Mouse (Mus musculus) liver, embryonic 15.5 days (tissue): Measurements from ENCODE around the gene Rnf144b. TPM values are rescaled to one million over a fixed set of nuclear protein-coding genes. Genes with fewer than 3 reads are reported as not detected.

Experiments
- ATAC-seq: fragments of 200-750 bp; cut with Nextera tagmentation; 2 replicates; pipeline ENCODE4 v1.8.0; 2017; ENCODE audit warnings: moderate number of reproducible peaks, mild to moderate bottlenecking, moderate library complexity; ENCODE audit not compliant: insufficient read depth
- H3K27ac ChIP-seq: fragments of 300-500 bp; sonication (generic); replicated peaks from 2 replicates; pipeline ENCODE4 v1.5.1; 2015; ENCODE audit warnings: mild to moderate bottlenecking, inconsistent platforms
- H3K27me3 ChIP-seq: fragments of 300-500 bp; sonication (generic); 2 replicates; pipeline ENCODE4 v1.6.1; 2015; ENCODE audit warnings: mild to moderate bottlenecking, inconsistent platforms
- H3K36me3 ChIP-seq: fragments of 300-500 bp; sonication (generic); replicated peaks from 2 replicates; pipeline ENCODE4 v1.6.1; 2015; ENCODE audit warnings: moderate library complexity, mild to moderate bottlenecking, inconsistent platforms
- H3K4me1 ChIP-seq: fragments of 300-500 bp; sonication (generic); replicated peaks from 2 replicates; pipeline ENCODE4 v1.6.1; 2015; ENCODE audit warnings: inconsistent platforms
- H3K4me2 ChIP-seq: fragments of 300-500 bp; sonication (generic); 2 replicates; pipeline ENCODE4 v1.6.1; 2015; ENCODE audit warnings: moderate library complexity, mild to moderate bottlenecking, inconsistent platforms
- H3K4me3 ChIP-seq: fragments of 300-500 bp; sonication (generic); replicated peaks from 2 replicates; pipeline ENCODE4 v1.5.1; 2015; ENCODE audit warnings: mild to moderate bottlenecking, inconsistent platforms
- H3K9ac ChIP-seq: fragments of 300-500 bp; sonication (generic); 2 replicates; pipeline ENCODE4 v1.6.1; 2015; ENCODE audit warnings: moderate library complexity, mild to moderate bottlenecking, inconsistent platforms
- H3K9me3 ChIP-seq: fragments of 300-500 bp; sonication (generic); replicated peaks from 2 replicates; pipeline ENCODE4 v1.6.1; 2016; ENCODE audit warnings: inconsistent platforms
- WGBS: fragments of 180-500 bp; shearing (Covaris S2); methylation state at CpG from one replicate; pipeline ENCODE4 v1.1.7; 2015; ENCODE audit warnings: mixed read lengths; ENCODE audit not compliant: insufficient replicate concordance; 5-methylcytosine and 5-hydroxymethylcytosine counted together
- polyA plus RNA-seq: library from polyadenylated mRNA; unstranded; fragments of >200 nt; fragmentation: Nextera tagmentation; extraction: Ambion mirVana; gene quantifications from 2 replicates; pipeline ENCODE4 v1.2.1, GENCODE M21; 2015

Gene Rnf144b
- polyA plus RNA-seq, 1 experiment from 2014 or later = 1.8 TPM

DNA sequence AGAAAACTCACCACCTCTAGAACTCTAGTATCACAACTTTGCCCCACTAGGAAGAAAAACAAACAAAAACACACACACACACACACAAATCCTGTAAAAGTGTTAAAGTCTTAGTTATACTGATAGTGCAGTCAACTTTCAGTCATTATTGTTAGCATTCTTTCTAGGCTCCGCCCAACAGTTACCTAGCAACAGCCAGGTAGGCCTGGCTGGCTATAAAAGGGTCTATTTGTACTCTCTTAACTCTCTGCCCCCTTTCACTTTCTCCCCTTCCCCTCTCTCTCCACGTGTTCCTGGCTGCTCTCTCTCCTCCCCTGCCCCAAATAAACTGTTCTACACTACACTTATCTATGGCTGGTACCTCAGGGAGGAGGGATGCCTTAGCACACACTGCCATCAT lies 18.3 kb upstream of the Rnf144b start:
- WGBS = 21% methylated on average over 2 of the region's 2 CpGs
- H3K9ac ChIP-seq = peak overlapping the region; percentile 100
- peak overlapping the region; percentile 78 for H3K4me2 ChIP-seq
- peak overlapping the region; percentile 57; the same call in 1 of the 2 replicates for H3K27ac ChIP-seq
- H3K36me3 ChIP-seq = peaks cover 40% of the 10 kb centered on the region
- H3K4me3 ChIP-seq = peak overlapping the region; percentile 99
- H3K27me3 ChIP-seq = no peaks in the 10 kb centered on the region
- ATAC-seq = no peak
- peaks cover 44% of the 10 kb centered on the region for H3K4me1 ChIP-seq
- H3K9me3 ChIP-seq = no peaks in the 10 kb centered on the region

DNA sequence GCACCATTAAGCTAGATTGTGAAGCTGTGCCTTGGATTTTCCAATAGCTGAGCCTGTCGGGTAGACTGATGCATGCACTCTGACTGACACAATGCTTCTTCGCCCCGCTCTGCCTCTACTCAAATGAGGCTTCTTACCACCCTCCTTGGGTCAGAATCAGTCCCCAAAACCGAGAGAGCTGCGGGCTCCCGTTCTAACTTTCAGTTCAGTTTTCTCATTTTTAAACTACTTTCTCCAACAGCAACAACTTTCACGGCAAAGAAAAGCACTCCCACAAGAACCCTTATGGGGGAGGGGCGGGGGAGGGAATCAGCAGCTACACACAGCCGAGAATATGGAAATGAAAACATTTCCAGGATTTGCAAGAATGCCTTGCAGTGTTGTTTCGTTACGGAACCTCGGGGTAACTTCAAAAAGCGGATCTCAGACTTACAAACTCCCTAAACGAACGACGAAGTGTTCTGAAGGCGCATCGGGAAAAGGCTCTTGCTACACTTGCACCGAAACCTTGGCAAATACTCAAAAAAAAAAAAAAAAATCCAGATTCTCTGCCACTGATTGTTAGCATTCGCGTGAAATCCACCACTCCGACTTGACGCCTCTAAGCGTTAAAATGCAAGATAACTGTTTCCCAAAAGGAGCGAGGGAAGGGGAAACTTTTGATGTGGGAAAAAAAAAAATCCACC lies 17.5 kb upstream of the Rnf144b start:
- Histone ChIP-seq H3K36me3 (peaks cover 33% of the 10 kb centered on the region), H3K4me2 (peak overlapping the region; percentile 78), H3K9me3 (no peaks in the 10 kb centered on the region), H3K9ac (peak overlapping the region; percentile 100), H3K27me3 (no peaks in the 10 kb centered on the region), H3K4me1 (peaks cover 53% of the 10 kb centered on the region), H3K27ac (peak overlapping the region; percentile 100), H3K4me3 (peak overlapping the region; percentile 99)
- ATAC-seq = no peak
- under 1% methylated on average over 25 of the region's 25 CpGs for WGBS

DNA sequence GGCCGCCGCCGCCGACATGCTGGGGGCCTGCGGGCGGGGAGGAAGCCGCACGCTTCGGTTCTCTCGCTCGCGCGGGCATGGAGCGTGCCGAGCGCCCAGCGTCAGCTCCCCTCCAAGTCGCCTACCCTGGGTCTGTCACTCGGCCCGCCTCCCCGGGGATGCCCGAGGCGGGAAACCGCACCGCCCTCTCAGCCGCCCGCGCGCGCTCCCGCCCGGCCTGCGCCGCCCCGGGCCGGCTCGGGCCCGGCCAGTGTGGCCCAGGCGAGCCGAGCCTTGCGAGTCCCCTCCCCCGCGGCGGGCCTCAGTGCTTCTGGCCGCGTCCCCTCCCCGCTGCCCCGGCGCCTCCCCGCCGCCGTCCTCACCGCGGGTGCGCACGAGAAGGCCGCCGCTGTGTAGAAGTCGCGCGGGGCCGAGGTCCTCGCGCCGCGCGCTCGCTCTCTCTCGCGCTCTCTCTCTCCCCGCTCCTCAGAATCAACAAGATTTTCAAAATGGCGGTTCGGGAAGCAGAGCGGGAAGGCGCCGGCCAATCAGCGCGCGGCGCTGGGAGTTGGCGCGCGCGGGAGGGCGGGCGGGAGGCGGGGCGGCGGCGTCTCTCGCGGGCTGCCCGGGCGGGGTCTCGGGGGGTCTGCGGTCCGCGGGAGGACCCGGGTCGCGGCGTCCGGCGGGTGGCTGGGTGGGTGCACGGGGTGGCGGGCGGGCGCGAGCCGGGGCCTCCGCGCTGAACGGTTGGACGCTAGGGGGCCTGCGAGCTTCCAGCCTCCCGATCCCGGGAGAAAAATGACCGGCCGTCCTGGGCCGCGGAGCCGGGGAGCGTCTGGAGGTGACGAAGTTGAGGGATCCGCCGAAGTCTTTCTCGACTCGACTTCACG lies 16.5 kb upstream of the Rnf144b start, which contains the start of gene Dek:
Gene Dek, minus strand, starts transcription at position 491 of the 869 bp plus-strand sequence.
- peak; percentile 84 for ATAC-seq
- Histone ChIP-seq H3K9me3 (no peaks in the 10 kb centered on the region), H3K36me3 (peaks cover 25% of the 10 kb centered on the region), H3K4me2 (peak within 1 kb of the TSS; percentile 78), H3K9ac (peak within 1 kb of the TSS; percentile 100), H3K27ac (peak within 1 kb of the TSS; percentile 100), H3K4me1 (peaks cover 61% of the 10 kb centered on the region), H3K27me3 (no peaks in the 10 kb centered on the region), H3K4me3 (peak within 1 kb of the TSS; percentile 99)
- under 1% methylated on average over 120 of the region's 129 CpGs for WGBS

DNA sequence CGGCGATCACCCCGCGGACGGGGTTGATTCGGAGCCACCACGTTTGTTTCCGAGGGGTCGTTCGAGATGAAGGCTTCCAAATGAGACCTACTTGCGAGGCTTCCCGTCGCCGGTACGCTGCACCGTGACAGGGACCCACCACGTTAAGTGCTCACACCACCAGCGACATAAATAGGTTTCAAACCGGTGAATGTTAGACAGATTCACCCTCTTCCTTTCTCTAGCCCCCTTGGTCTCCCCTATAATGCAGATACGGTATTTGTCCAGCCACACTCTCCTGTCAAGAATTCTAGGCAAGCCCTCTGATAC lies 15.9 kb upstream of the Rnf144b start:
- Histone ChIP-seq H3K27ac (peak overlapping the region; percentile 100), H3K9ac (peak overlapping the region; percentile 100), H3K4me3 (peak overlapping the region; percentile 99), H3K36me3 (peaks cover 19% of the 10 kb centered on the region), H3K9me3 (no peaks in the 10 kb centered on the region), H3K27me3 (no peaks in the 10 kb centered on the region), H3K4me1 (peaks cover 62% of the 10 kb centered on the region), H3K4me2 (peak overlapping the region; percentile 78)
- no peak for ATAC-seq
- WGBS = 0% methylated on average over 20 of the region's 20 CpGs

DNA sequence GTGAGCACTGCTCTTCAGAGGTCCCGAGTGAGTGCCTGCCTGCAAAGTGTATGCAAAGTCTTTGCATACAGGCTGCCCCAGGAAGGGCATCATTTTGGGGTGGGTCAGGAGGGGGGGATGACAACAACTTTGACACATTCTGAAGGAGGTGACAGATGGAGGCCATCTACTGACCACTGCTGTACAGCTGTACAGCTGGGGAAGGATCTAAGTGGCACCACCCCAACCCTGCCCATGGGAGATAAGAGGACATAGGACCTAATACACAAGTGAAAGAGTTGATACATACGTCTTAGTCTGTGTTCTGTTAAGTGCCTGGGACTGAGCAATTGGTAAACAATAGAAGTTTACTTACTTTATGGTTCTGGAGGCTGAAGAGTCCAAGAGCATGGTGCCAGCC lies 13.2 kb upstream of the Rnf144b start:
- peak overlapping the region; percentile 100 for H3K27ac ChIP-seq
- ATAC-seq = peak; percentile 71
- H3K4me3 ChIP-seq = peak overlapping the region; percentile 36

DNA sequence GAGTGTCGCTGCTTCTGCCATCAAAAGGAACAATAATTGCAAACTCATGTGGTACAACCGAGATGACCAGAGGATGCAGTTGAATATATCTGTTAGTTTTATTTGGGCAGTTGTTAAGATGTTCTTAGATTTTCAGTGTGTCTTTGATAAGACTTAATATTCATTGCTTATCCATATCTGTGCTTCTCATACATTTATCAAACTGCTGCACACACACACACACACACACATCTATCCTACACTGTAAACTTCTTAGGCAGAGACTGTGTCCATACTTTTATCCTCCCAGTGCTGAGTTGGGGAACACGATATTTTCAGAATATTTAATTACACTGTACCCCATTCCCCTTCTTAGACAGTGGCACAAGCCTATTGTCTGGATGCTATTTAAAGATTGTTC lies 11.3 kb upstream of the Rnf144b start:
- ATAC-seq = peak; percentile 59
- peaks cover 84% of the 10 kb centered on the region for H3K4me1 ChIP-seq
- H3K4me2 ChIP-seq = peak overlapping the region; percentile 78
- peak overlapping the region; percentile 100 for H3K27ac ChIP-seq
- peak overlapping the region; percentile 41 for H3K9ac ChIP-seq
- H3K4me3 ChIP-seq = peak overlapping the region; percentile 25
- 35% methylated on average over 3 of the region's 3 CpGs for WGBS
- H3K27me3 ChIP-seq = no peaks in the 10 kb centered on the region
- H3K36me3 ChIP-seq = no peaks in the 10 kb centered on the region
- H3K9me3 ChIP-seq = no peaks in the 10 kb centered on the region

More for the DNA sequence above, 13.2 kb upstream of the Rnf144b start:
- Histone ChIP-seq H3K9me3 (no peaks in the 10 kb centered on the region), H3K9ac (peak overlapping the region; percentile 63), H3K36me3 (peaks cover 2% of the 10 kb centered on the region; the same call in 1 of the 2 replicates), H3K4me2 (peak overlapping the region; percentile 78), H3K27me3 (no peaks in the 10 kb centered on the region), H3K4me1 (peaks cover 74% of the 10 kb centered on the region)
- 26% methylated on average over 2 of the region's 2 CpGs for WGBS

DNA sequence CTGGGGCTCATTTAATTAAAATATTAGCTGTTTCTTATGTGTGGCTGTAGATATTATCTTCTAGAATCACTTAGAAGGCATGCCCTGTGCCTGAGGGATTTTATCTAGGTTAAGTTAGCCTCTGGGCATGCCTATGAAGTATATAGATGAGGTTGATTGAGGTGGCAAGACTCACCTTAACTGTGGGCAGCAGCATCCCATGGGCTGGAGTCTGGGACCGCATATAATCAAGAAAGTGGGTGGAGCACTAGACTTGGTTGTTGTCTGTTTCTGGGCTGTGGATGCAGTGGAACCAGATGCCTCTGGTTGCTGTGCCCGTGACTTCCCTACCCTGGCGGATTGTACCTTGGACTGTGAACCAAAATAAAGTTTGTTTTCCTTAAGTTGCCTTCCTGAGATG lies 10.4 kb upstream of the Rnf144b start:
- no peaks in the 10 kb centered on the region for H3K36me3 ChIP-seq
- ATAC-seq = 0 out of 2 replicates have a peak, but pooled peaks have one; percentile 23
- H3K9me3 ChIP-seq = no peaks in the 10 kb centered on the region
- 53% methylated on average over 3 of the region's 3 CpGs for WGBS
- peak overlapping the region; percentile 100 for H3K27ac ChIP-seq
- no peaks in the 10 kb centered on the region for H3K27me3 ChIP-seq
- peaks cover 90% of the 10 kb centered on the region for H3K4me1 ChIP-seq
- H3K4me2 ChIP-seq = peak overlapping the region; percentile 78
- peak overlapping the region; percentile 4; the same call in 1 of the 2 replicates for H3K4me3 ChIP-seq
- H3K9ac ChIP-seq = peak overlapping the region; percentile 22; the same call in 1 of the 2 replicates

DNA sequence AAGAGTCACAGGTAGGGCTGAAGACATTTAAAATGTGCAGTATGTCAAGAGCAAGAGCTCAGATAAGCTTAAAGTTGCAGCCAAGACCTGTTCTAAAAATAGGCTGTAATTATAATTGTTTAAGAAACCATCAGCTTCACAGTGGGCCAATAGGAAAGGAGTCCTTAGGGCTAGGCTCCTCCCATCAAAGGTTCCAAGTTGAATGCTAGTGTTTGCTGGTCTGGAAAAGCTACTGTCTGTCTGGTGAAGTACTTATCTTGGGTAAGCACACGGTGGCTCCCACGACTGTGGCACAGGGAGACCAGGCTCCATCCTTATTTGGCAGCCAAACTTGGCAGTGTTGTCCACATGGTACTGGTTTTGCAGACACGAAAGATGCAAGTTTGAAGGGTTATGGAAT lies 9.5 kb upstream of the Rnf144b start:
- Histone ChIP-seq H3K4me1 (peaks cover 81% of the 10 kb centered on the region), H3K9ac (peak overlapping the region; percentile 7; the same call in 1 of the 2 replicates), H3K4me3 (no peak overlapping the region), H3K9me3 (no peaks in the 10 kb centered on the region), H3K27ac (peak overlapping the region; percentile 100), H3K27me3 (no peaks in the 10 kb centered on the region), H3K36me3 (no peaks in the 10 kb centered on the region), H3K4me2 (peak overlapping the region; percentile 78)
- peak; percentile 74 for ATAC-seq
- 18% methylated on average over 3 of the region's 3 CpGs for WGBS

DNA sequence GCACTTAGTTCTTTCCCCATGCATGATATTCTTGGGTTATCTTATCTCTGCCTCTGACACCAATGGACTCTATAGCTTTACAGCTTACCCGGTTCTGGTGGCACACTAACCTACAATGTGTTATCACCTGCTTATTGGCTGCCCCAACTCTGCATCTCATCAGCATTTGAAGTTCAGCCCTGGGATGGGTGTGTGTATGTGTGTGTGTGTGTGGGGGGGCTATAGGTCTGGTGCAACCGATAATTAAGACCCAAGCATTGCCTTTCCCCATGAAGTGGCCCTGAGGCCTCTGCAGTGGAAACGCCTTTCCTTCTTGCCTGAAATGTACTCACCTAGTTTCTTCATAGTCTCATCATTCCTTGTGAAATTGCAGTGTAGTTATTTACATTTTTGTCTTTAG lies 6.5 kb upstream of the Rnf144b start:
- Histone ChIP-seq H3K4me1 (peaks cover 51% of the 10 kb centered on the region), H3K27ac (peak overlapping the region; percentile 60), H3K4me2 (no peak overlapping the region), H3K9ac (no peak overlapping the region), H3K27me3 (peaks cover 18% of the 10 kb centered on the region), H3K4me3 (no peak overlapping the region), H3K9me3 (no peaks in the 10 kb centered on the region), H3K36me3 (no peaks in the 10 kb centered on the region)
- 42% methylated on average over 3 of the region's 3 CpGs for WGBS
- ATAC-seq = peak; percentile 38

DNA sequence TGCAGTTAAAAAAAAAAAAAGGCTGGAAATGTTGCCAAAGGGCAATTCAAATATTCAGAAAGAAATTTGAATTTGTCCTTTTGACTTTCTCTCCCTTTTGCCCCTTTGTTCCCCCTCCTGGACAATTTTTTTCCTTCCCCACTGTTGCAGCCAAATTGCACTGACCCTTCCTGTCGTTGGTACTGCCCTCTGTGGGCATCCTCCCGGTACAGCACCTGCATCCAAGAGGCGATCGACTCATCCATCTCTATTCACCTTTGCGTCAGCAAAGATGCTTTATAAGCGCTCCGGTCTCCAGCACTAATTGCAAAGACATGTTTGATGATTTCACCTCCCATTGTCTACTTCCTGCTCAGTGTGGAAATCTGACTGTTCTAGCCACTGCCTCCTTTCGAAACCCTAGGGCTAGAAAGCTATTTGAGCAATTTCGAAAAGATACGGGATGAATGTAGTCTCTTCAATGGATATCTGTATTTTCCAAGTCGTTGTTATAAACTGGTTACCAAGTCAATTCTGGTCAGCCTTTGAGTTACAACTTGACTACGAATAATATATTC lies 1.0 kb upstream of the Rnf144b start:
- Histone ChIP-seq H3K27ac (no peak overlapping the region), H3K4me3 (no peak overlapping the region), H3K9ac (no peak overlapping the region), H3K4me1 (peaks cover 19% of the 10 kb centered on the region), H3K36me3 (no peaks in the 10 kb centered on the region), H3K4me2 (peak overlapping the region; percentile 65), H3K27me3 (peaks cover 69% of the 10 kb centered on the region), H3K9me3 (no peaks in the 10 kb centered on the region)
- WGBS = 29% methylated on average over 12 of the region's 12 CpGs
- ATAC-seq = no peak

DNA sequence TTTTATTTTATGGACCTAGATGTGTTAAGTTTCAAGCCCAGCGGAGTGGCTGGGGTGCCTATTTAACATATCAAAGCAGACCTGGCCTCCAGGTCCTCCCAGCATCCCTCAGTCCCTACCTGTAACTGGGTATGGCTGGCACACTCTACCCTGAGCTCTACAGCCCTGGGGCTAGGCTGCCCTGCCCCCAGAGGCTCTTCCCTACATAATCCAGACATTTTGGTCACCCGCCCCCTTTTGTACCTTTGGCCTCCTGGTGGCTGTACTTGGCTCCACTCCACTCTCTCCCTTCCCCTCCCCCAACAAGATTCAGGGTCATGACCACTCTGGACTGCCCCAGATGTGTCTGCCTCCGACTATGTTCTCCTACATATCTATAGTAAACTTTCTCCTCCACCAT lies 2.0 kb downstream of the Rnf144b start:
- no peak overlapping the region for H3K4me3 ChIP-seq
- ATAC-seq = peak; percentile 67
- H3K9me3 ChIP-seq = no peaks in the 10 kb centered on the region
- 47% methylated on average over 3 of the region's 3 CpGs for WGBS
- no peak overlapping the region for H3K9ac ChIP-seq
- no peaks in the 10 kb centered on the region for H3K36me3 ChIP-seq
- peaks cover 69% of the 10 kb centered on the region for H3K27me3 ChIP-seq
- peaks cover 13% of the 10 kb centered on the region for H3K4me1 ChIP-seq
- H3K27ac ChIP-seq = no peak overlapping the region
- no peak overlapping the region; the same call in 1 of the 2 replicates for H3K4me2 ChIP-seq
